Mouse (Mus musculus) CH12.LX (cell line): Measurements from ENCODE around the gene Tmub1. TPM values are rescaled to one million over a fixed set of nuclear protein-coding genes. Genes with fewer than 3 reads are reported as not detected.

Experiments
- DNase-seq: peaks from one replicate; pipeline ENCODE4 v3.0.0-alpha.2; 2013; ENCODE audit errors: extremely low read depth
- H3K27ac ChIP-seq: 2 replicates; pipeline ENCODE4 v1.5.1; 2012; ENCODE audit warnings: low read depth, mild to moderate bottlenecking, control low read depth, moderate library complexity; ENCODE audit not compliant: insufficient read depth
- H3K27me3 ChIP-seq: replicated peaks from 2 replicates; pipeline ENCODE3; 2012; ENCODE audit warnings: inconsistent platforms
- H3K36me3 ChIP-seq, 2 experiments: replicated peaks in 1 of 2; 2 replicates each; pipeline versions ENCODE3 to v1.6.1; 2012; ENCODE audit warnings: inconsistent platforms in 1 of 2, low read length in 1 of 2, mild to moderate bottlenecking in 1 of 2, mixed read lengths in 1 of 2, moderate library complexity in 1 of 2; ENCODE audit not compliant: control insufficient read depth in 1 of 2, insufficient read depth in 1 of 2
- H3K4me1 ChIP-seq, 2 experiments: 2 replicates each; pipeline ENCODE4 v1.6.1; 2012; ENCODE audit warnings: inconsistent platforms in 1 of 2, moderate library complexity in 1 of 2; ENCODE audit not compliant: insufficient read depth in 2 of 2, control insufficient read depth in 1 of 2
- H3K4me2 ChIP-seq: 2 replicates; pipeline ENCODE4 v1.6.1; 2012; ENCODE audit warnings: low read depth, mild to moderate bottlenecking, control low read depth; ENCODE audit not compliant: poor library complexity, insufficient read depth, severe bottlenecking
- H3K4me3 ChIP-seq, 3 experiments: fragments of 150-350 bp in 1 of 3; sonication (generic) in 1 of 3; replicated peaks in 1 of 3; 2 replicates each; pipeline versions ENCODE3 to v1.5.1; 2011 to 2012; ENCODE audit warnings: low read depth in 2 of 3, low read length in 2 of 3, mild to moderate bottlenecking in 2 of 3, moderate library complexity in 2 of 3, control low read depth in 1 of 3, improper control_type of control experiment in 1 of 3, inconsistent platforms in 1 of 3, mixed read lengths in 1 of 3; ENCODE audit not compliant: poor library complexity in 1 of 3
- H3K79me2 ChIP-seq: replicated peaks from 2 replicates; pipeline ENCODE4 v1.6.1; 2012; ENCODE audit warnings: mild to moderate bottlenecking, moderate library complexity; ENCODE audit not compliant: control insufficient read depth, poor library complexity, insufficient read depth, severe bottlenecking; ENCODE audit errors: extremely low read depth
- H3K9ac ChIP-seq: 2 replicates; pipeline ENCODE4 v1.6.1; 2012; ENCODE audit warnings: low read depth, mild to moderate bottlenecking, control low read depth, moderate library complexity; ENCODE audit not compliant: insufficient read depth
- H3K9me3 ChIP-seq: replicated peaks from 2 replicates; pipeline ENCODE3; 2012; ENCODE audit warnings: low read length, inconsistent platforms, mixed read lengths
- BHLHE40 ChIP-seq: IDR thresholded peaks from 2 replicates; pipeline ENCODE4 v1.6.1; 2011; ENCODE audit warnings: mild to moderate bottlenecking, low read depth, low read length, improper control_type of control experiment
- CTCF ChIP-seq, 2 experiments: IDR thresholded peaks in 1 of 2; conservative IDR thresholded peaks in 1 of 2; 2 replicates each; pipeline ENCODE4 v1.5.1; 2011 to 2012; ENCODE audit warnings: low read depth in 2 of 2, low read length in 2 of 2, improper control_type of control experiment in 1 of 2, inconsistent platforms in 1 of 2, mild to moderate bottlenecking in 1 of 2, moderate library complexity in 1 of 2
- ELF1 ChIP-seq: IDR thresholded peaks from 2 replicates; pipeline ENCODE4 v1.6.1; 2014; ENCODE audit warnings: low read depth, mild to moderate bottlenecking, inconsistent platforms, low read length, improper control_type of control experiment
- ETS1 ChIP-seq: conservative IDR thresholded peaks from 2 replicates; pipeline ENCODE4 v1.6.1; 2012; ENCODE audit warnings: low read depth, mild to moderate bottlenecking, inconsistent platforms, low read length, improper control_type of control experiment, moderate library complexity
- HCFC1 ChIP-seq: IDR thresholded peaks from 2 replicates; pipeline ENCODE4 v1.6.1; 2012; ENCODE audit warnings: low read depth, mild to moderate bottlenecking, inconsistent platforms, low read length, improper control_type of control experiment
- JUND ChIP-seq: conservative IDR thresholded peaks from 2 replicates; pipeline ENCODE4 v1.6.1; 2011; ENCODE audit warnings: low read depth, low read length, improper control_type of control experiment
- KAT2A ChIP-seq: IDR thresholded peaks from 2 replicates; pipeline ENCODE4 v1.6.1; 2012; ENCODE audit warnings: low read length, improper control_type of control experiment, inconsistent platforms; ENCODE audit not compliant: insufficient replicate concordance
- MAFK ChIP-seq: IDR thresholded peaks from 2 replicates; pipeline ENCODE4 v1.6.1; 2011; ENCODE audit warnings: low read length, improper control_type of control experiment; ENCODE audit not compliant: insufficient replicate concordance
- MAX ChIP-seq: IDR thresholded peaks from 2 replicates; pipeline ENCODE4 v1.6.1; 2011; ENCODE audit warnings: low read length, improper control_type of control experiment
- MEF2A ChIP-seq: IDR thresholded peaks from 2 replicates; pipeline ENCODE4 v1.6.1; 2014; ENCODE audit warnings: low read depth, mild to moderate bottlenecking, inconsistent platforms, low read length, improper control_type of control experiment, borderline replicate concordance
- MXI1 ChIP-seq: IDR thresholded peaks from 2 replicates; pipeline ENCODE4 v1.6.1; 2011; ENCODE audit warnings: mild to moderate bottlenecking, low read depth, low read length, improper control_type of control experiment
- NELFE ChIP-seq: IDR thresholded peaks from 2 replicates; pipeline ENCODE4 v1.6.1; 2011; ENCODE audit warnings: low read depth, low read length, improper control_type of control experiment
- NRF1 ChIP-seq: IDR thresholded peaks from 2 replicates; pipeline ENCODE4 v1.6.1; 2014; ENCODE audit warnings: low read depth, mild to moderate bottlenecking, inconsistent platforms, low read length, improper control_type of control experiment, moderate library complexity
- PAX5 ChIP-seq: IDR thresholded peaks from 2 replicates; pipeline ENCODE4 v1.6.1; 2012; ENCODE audit warnings: low read length, inconsistent platforms, mixed read lengths
- RAD21 ChIP-seq: IDR thresholded peaks from 2 replicates; pipeline ENCODE4 v1.6.1; 2011; ENCODE audit warnings: low read depth, mild to moderate bottlenecking, low read length, improper control_type of control experiment, moderate library complexity
- RCOR1 ChIP-seq: conservative IDR thresholded peaks from 2 replicates; pipeline ENCODE4 v1.6.1; 2012; ENCODE audit warnings: low read depth, mild to moderate bottlenecking, inconsistent platforms, low read length, improper control_type of control experiment
- SMC3 ChIP-seq: IDR thresholded peaks from 2 replicates; pipeline ENCODE4 v1.6.1; 2011; ENCODE audit warnings: low read depth, low read length, improper control_type of control experiment
- TBP ChIP-seq: conservative IDR thresholded peaks from 2 replicates; pipeline ENCODE4 v1.6.1; 2011; ENCODE audit warnings: low read depth, low read length, improper control_type of control experiment
- TCF12 ChIP-seq: IDR thresholded peaks from 2 replicates; pipeline ENCODE4 v1.6.1; 2014; ENCODE audit warnings: low read depth, mild to moderate bottlenecking, inconsistent platforms, low read length, improper control_type of control experiment
- ZC3H11A ChIP-seq: IDR thresholded peaks from 2 replicates; pipeline ENCODE4 v1.6.1; 2012; ENCODE audit warnings: low read depth, mild to moderate bottlenecking, inconsistent platforms, low read length, improper control_type of control experiment
- ZMIZ1 ChIP-seq: IDR thresholded peaks from 2 replicates; pipeline ENCODE4 v1.6.1; 2012; ENCODE audit warnings: low read depth, mild to moderate bottlenecking, inconsistent platforms, low read length, improper control_type of control experiment
- dilution Hi-C: fragments of 300-500 bp; cut with MboI; formaldehyde crosslinking; loops from 2 replicates; pipeline ENCODE4 v1.14.3; 2020; ENCODE audit warnings: low sequenced_read_pairs; ENCODE audit not compliant: extremely low pct_unique_long_range_greater_than_20kb, extremely low pct_ligation_motif_present
- in situ Hi-C: fragments of 300-500 bp; cut with MboI; formaldehyde crosslinking; loops from 3 replicates; pipeline ENCODE4 v1.14.3; 2019; ENCODE audit warnings: low sequenced_read_pairs, low pct_ligation_motif_present, low pct_unique_long_range_greater_than_20kb, mixed read lengths
- polyA plus RNA-seq: library from polyadenylated mRNA; unstranded; fragments of >175 nt; gene quantifications from 2 replicates; pipeline ENCODE4 v1.2.1, GENCODE M21; 2012; ENCODE audit warnings: low read depth; ENCODE audit not compliant: insufficient read length
- total RNA-seq, 2 experiments: library from RNA; depleted of rRNA; stranded (reverse); fragments of 300-350 nt in 1 of 2; fragments of >200 nt in 1 of 2; gene quantifications; 2 replicates each; pipeline ENCODE4 v1.2.3; 2012 to 2014

The Tmub1 gene
- total and polyA plus RNA-seq, 3 experiments: 6.1 to 13.1 (median 11.2) TPM

GRCm38 (mm10) chr5:24426556-24427284, 20.9 kb downstream of the Tmub1 start:
- no peaks in the 10 kb centered on the region for H3K27me3 ChIP-seq
- no peak for DNase-seq
- H3K4me3 ChIP-seq: no peak overlapping the region
- TF ChIP-seq MXI1 (no peak), TCF12 (no peak), MAFK (no peak), MAX (no peak), MEF2A (no peak)
- peaks cover 10% of the 10 kb centered on the region; the same call in 1 of the 2 replicates for H3K79me2 ChIP-seq
- no peak overlapping the region for H3K27ac ChIP-seq
- H3K9ac ChIP-seq: no peak overlapping the region
- no peaks in the 10 kb centered on the region for H3K9me3 ChIP-seq
- H3K4me2 ChIP-seq: no peak overlapping the region
- dilution Hi-C loops: no loop called here
- in situ Hi-C loops: no loop called here
- peaks cover 25 to 43% of the 10 kb centered on the region in 2 experiments for H3K36me3 ChIP-seq
- peaks cover 16 to 39% of the 10 kb centered on the region in 2 experiments for H3K4me1 ChIP-seq

GRCm38 (mm10) chr5:24426037-24426432, 21.6 kb downstream of the Tmub1 start:
- Histone ChIP-seq H3K4me2 (peak overlapping the region; percentile 55), H3K79me2 (peaks cover 10% of the 10 kb centered on the region; the same call in 1 of the 2 replicates), H3K27ac (no peak overlapping the region), H3K36me3 (peaks cover 18 to 43% of the 10 kb centered on the region in 2 experiments), H3K4me3 (peak overlapping the region; percentile 63 to 94 (median 68)), H3K9me3 (no peaks in the 10 kb centered on the region), H3K27me3 (no peaks in the 10 kb centered on the region), H3K4me1 (peaks cover 16 to 41% of the 10 kb centered on the region in 2 experiments), H3K9ac (peak overlapping the region; percentile 54)
- dilution Hi-C loops: no loop called here
- TF ChIP-seq NRF1 (no peak), ZMIZ1 (no peak), MXI1 (no peak), NELFE (no peak), RCOR1 (no peak), HCFC1 (no peak), MAFK (no peak), CTCF (conservative IDR thresholded peaks at IDR 0.05 in 1 of 2, IDR thresholded peaks at IDR 0.05 in 1 of 2; ENCODE audit: low read depth in 2 of 2, low read length in 2 of 2) (no peak), SMC3 (no peak), ELF1 (no peak), TBP (no peak), BHLHE40 (no peak), ZC3H11A (no peak), KAT2A (no peak), ETS1 (no peak), JUND (no peak), PAX5 (no peak), RAD21 (no peak)
- no peak for DNase-seq
- in situ Hi-C loops: no loop called here
